Mouse (Mus musculus): ENCODE results near the gene Rfx3. TPM values are rescaled to one million over a fixed set of nuclear protein-coding genes. Genes with fewer than 3 reads are reported as not detected.

Gene Rfx3
- total and polyA plus RNA-seq, 3 experiments: 0.76 to 1.4 (median 1.2) TPM

GRCm38 (mm10) chr19:27935453-27935852 lies 75.5 kb downstream of the Rfx3 start:
- no peak for DNase-seq (ENCODE audit: extremely low read depth)
- Histone ChIP-seq H3K9ac (ENCODE audit: insufficient read depth, low read depth) (no peak overlapping the region), H3K9me3 (replicated peaks; ENCODE audit: low read length) (no peaks in the 10 kb centered on the region), H3K4me1 (ENCODE audit: control insufficient read depth in 1 of 2, insufficient read depth in 2 of 2) (no peaks in the 10 kb centered on the region), H3K27ac (ENCODE audit: insufficient read depth, low read depth) (no peak overlapping the region), H3K79me2 (replicated peaks; ENCODE audit: control insufficient read depth, extremely low read depth, insufficient read depth, poor library complexity, severe bottlenecking) (no peaks in the 10 kb centered on the region), H3K4me3 (replicated peaks in 1 of 3; ENCODE audit: low read depth in 2 of 3, low read length in 2 of 3, poor library complexity in 1 of 3) (no peak overlapping the region), H3K27me3 (replicated peaks) (no peaks in the 10 kb centered on the region), H3K36me3 (replicated peaks in 1 of 2; ENCODE audit: control insufficient read depth in 1 of 2, insufficient read depth in 1 of 2, low read length in 1 of 2) (no peaks in the 10 kb centered on the region), H3K4me2 (ENCODE audit: insufficient read depth, low read depth, poor library complexity, severe bottlenecking) (no peak overlapping the region)
- in situ Hi-C loops (cut with MboI; ENCODE audit: low pct_ligation_motif_present, low pct_unique_long_range_greater_than_20kb, low sequenced_read_pairs): no loop called here
- dilution Hi-C loops (cut with MboI; ENCODE audit: extremely low pct_ligation_motif_present, extremely low pct_unique_long_range_greater_than_20kb, low sequenced_read_pairs): no loop called here
- TF ChIP-seq MXI1 (IDR thresholded peaks at IDR 0.05; ENCODE audit: low read depth, low read length) (no peak), ZC3H11A (IDR thresholded peaks at IDR 0.05; ENCODE audit: low read depth, low read length) (no peak), CTCF (conservative IDR thresholded peaks at IDR 0.05 in 1 of 2, IDR thresholded peaks at IDR 0.05 in 1 of 2; ENCODE audit: low read depth in 2 of 2, low read length in 2 of 2) (no peak), CHD1 (IDR thresholded peaks at IDR 0.05; ENCODE audit: low read depth, low read length) (no peak), ZNF384 (IDR thresholded peaks at IDR 0.05; ENCODE audit: low read depth, low read length) (no peak), MAX (IDR thresholded peaks at IDR 0.05; ENCODE audit: low read length) (no peak), CHD2 (IDR thresholded peaks at IDR 0.05; ENCODE audit: low read length) (no peak), RCOR1 (conservative IDR thresholded peaks at IDR 0.05; ENCODE audit: low read depth, low read length) (no peak), JUND (conservative IDR thresholded peaks at IDR 0.05; ENCODE audit: low read depth, low read length) (no peak), TBP (conservative IDR thresholded peaks at IDR 0.05; ENCODE audit: low read depth, low read length) (no peak), MAFK (IDR thresholded peaks at IDR 0.05; ENCODE audit: insufficient replicate concordance, low read length) (no peak), USF2 (conservative IDR thresholded peaks at IDR 0.05; ENCODE audit: low read depth, low read length) (no peak), HCFC1 (IDR thresholded peaks at IDR 0.05; ENCODE audit: low read depth, low read length) (no peak), MEF2A (IDR thresholded peaks at IDR 0.05; ENCODE audit: borderline replicate concordance, low read depth, low read length) (no peak), POLR2AphosphoS2 (IDR thresholded peaks at IDR 0.05; ENCODE audit: low read depth, low read length) (no peak)

GRCm38 (mm10) chr19:27931136-27931535 lies 79.8 kb downstream of the Rfx3 start:
- no peak for TF ChIP-seq JUN (IDR thresholded peaks at IDR 0.05; ENCODE audit: insufficient read depth, low read depth, low read length)
- no peak for TF ChIP-seq MAFK (IDR thresholded peaks at IDR 0.05; ENCODE audit: insufficient replicate concordance, low read length)
- TF ChIP-seq NELFE (IDR thresholded peaks at IDR 0.05; ENCODE audit: low read depth, low read length): no peak
- no peak for TF ChIP-seq SIN3A (IDR thresholded peaks at IDR 0.05; ENCODE audit: low read length)
- no peak for TF ChIP-seq ZKSCAN1 (IDR thresholded peaks at IDR 0.05; ENCODE audit: borderline replicate concordance, low read depth, low read length)
- peak in 1 of 2 experiments; percentile 10; a peak in 1 of 4 replicates for TF ChIP-seq CTCF (conservative IDR thresholded peaks at IDR 0.05 in 1 of 2, IDR thresholded peaks at IDR 0.05 in 1 of 2; ENCODE audit: low read depth in 2 of 2, low read length in 2 of 2)
- no peak for TF ChIP-seq E2F4 (IDR thresholded peaks at IDR 0.05; ENCODE audit: insufficient replicate concordance, low read depth, low read length)
- TF ChIP-seq EP300 (IDR thresholded peaks at IDR 0.05; ENCODE audit: low read length): no peak
- TF ChIP-seq RAD21 (IDR thresholded peaks at IDR 0.05; ENCODE audit: low read depth, low read length): peak; percentile 15
- H3K4me1 ChIP-seq (ENCODE audit: control insufficient read depth in 1 of 2, insufficient read depth in 2 of 2): no peaks in the 10 kb centered on the region
- no peak overlapping the region for H3K9ac ChIP-seq (ENCODE audit: insufficient read depth, low read depth)
- H3K9me3 ChIP-seq (replicated peaks; ENCODE audit: low read length): no peaks in the 10 kb centered on the region
- H3K27me3 ChIP-seq (replicated peaks): no peaks in the 10 kb centered on the region
- H3K36me3 ChIP-seq (replicated peaks in 1 of 2; ENCODE audit: control insufficient read depth in 1 of 2, insufficient read depth in 1 of 2, low read length in 1 of 2): no peaks in the 10 kb centered on the region
- no peak for DNase-seq (ENCODE audit: extremely low read depth)
- H3K4me2 ChIP-seq (ENCODE audit: insufficient read depth, low read depth, poor library complexity, severe bottlenecking): no peak overlapping the region
- dilution Hi-C loops (cut with MboI; ENCODE audit: extremely low pct_ligation_motif_present, extremely low pct_unique_long_range_greater_than_20kb, low sequenced_read_pairs) (no loop called here), in situ Hi-C loops (cut with MboI; ENCODE audit: low pct_ligation_motif_present, low pct_unique_long_range_greater_than_20kb, low sequenced_read_pairs) (no loop called here)
- no peak overlapping the region for H3K27ac ChIP-seq (ENCODE audit: insufficient read depth, low read depth)
- H3K4me3 ChIP-seq (replicated peaks in 1 of 3; ENCODE audit: low read depth in 2 of 3, low read length in 2 of 3, poor library complexity in 1 of 3): no peak overlapping the region
- H3K79me2 ChIP-seq (replicated peaks; ENCODE audit: control insufficient read depth, extremely low read depth, insufficient read depth, poor library complexity, severe bottlenecking): no peaks in the 10 kb centered on the region

All from CH12.LX (cell line).